Mouse (Mus musculus) lung, embryonic 14.5 days (tissue): ENCODE measurements around the gene Tgfbr2. TPM values are rescaled to one million over a fixed set of nuclear protein-coding genes. Genes with fewer than 3 reads are reported as not detected.

Experiments used
- ATAC-seq: fragments of 200-750 bp; cut with Nextera tagmentation; 2 replicates; pipeline ENCODE4 v1.8.0; 2017; ENCODE audit warnings: mild to moderate bottlenecking, moderate TSS enrichment, moderate library complexity; ENCODE audit not compliant: insufficient read depth
- DNase-seq: peaks from one replicate; pipeline ENCODE4 v3.0.0-alpha.2; 2015
- H3K27ac ChIP-seq: fragments of 300-500 bp; sonication (generic); 2 replicates; pipeline ENCODE4 v1.5.1; 2014; ENCODE audit warnings: low read depth, mild to moderate bottlenecking, moderate library complexity
- H3K27me3 ChIP-seq: fragments of 300-500 bp; sonication (generic); 2 replicates; pipeline ENCODE4 v1.6.1; 2014; ENCODE audit warnings: low read length, control low read depth; ENCODE audit not compliant: insufficient read depth
- H3K36me3 ChIP-seq: fragments of 300-500 bp; sonication (generic); 2 replicates; pipeline ENCODE4 v1.6.1; 2014; ENCODE audit warnings: control low read depth; ENCODE audit not compliant: insufficient read depth
- H3K4me1 ChIP-seq: fragments of 300-500 bp; sonication (generic); 2 replicates; pipeline ENCODE4 v1.6.1; 2014; ENCODE audit warnings: antibody characterized with exemption, control low read depth; ENCODE audit not compliant: insufficient read depth
- H3K4me2 ChIP-seq: fragments of 300-500 bp; sonication (generic); 2 replicates; pipeline ENCODE4 v1.6.1; 2014; ENCODE audit warnings: mild to moderate bottlenecking
- H3K4me3 ChIP-seq: fragments of 300-500 bp; sonication (generic); 2 replicates; pipeline ENCODE4 v1.5.1; 2014; ENCODE audit warnings: low read depth, low read length
- H3K9ac ChIP-seq: fragments of 300-500 bp; sonication (generic); 2 replicates; pipeline ENCODE4 v1.6.1; 2014
- H3K9me3 ChIP-seq: fragments of 300-500 bp; sonication (generic); 2 replicates; pipeline ENCODE4 v1.6.1; 2016; ENCODE audit warnings: low read depth, low read length, control low read depth
- CTCF ChIP-seq: IDR thresholded peaks from 2 replicates; pipeline ENCODE4 v1.5.1; 2016; ENCODE audit warnings: antibody characterized with exemption, low read depth
- WGBS: fragments of 180-500 bp; shearing (Covaris S2); extraction: QIAGEN DNeasy Blood & Tissue Kit; methylation state at CpG from one replicate; pipeline ENCODE4 v1.1.7; 2014; 5-methylcytosine and 5-hydroxymethylcytosine counted together
- polyA plus RNA-seq: library from polyadenylated mRNA; unstranded; fragments of >200 nt; fragmentation: Nextera tagmentation; extraction: Ambion mirVana; gene quantifications from 2 replicates; pipeline ENCODE4 v1.2.1, GENCODE M21; 2014

Gene Tgfbr2
- polyA plus RNA-seq, 1 experiment from 2014 or later: 51.3 TPM

- no peak overlapping the region for H3K9ac ChIP-seq
- no peak overlapping the region for H3K27ac ChIP-seq
- 64% methylated on average over 7 of the region's 7 CpGs for WGBS
- 0 out of 2 replicates have a peak, but pooled peaks cover 10% of the 10 kb centered on the region for H3K4me1 ChIP-seq
- H3K4me2 ChIP-seq: no peak overlapping the region
- no peak for TF ChIP-seq CTCF
- H3K27me3 ChIP-seq: no peaks in the 10 kb centered on the region
- no peak overlapping the region for H3K4me3 ChIP-seq
- H3K36me3 ChIP-seq: peaks cover 8% of the 10 kb centered on the region; the same call in 1 of the 2 replicates
- DNase-seq (no peak), ATAC-seq (no peak)
- H3K9me3 ChIP-seq: no peaks in the 10 kb centered on the region
Observed at GRCm38 (mm10) chr9:116139549-116139948, 35.6 kb downstream of the Tgfbr2 start.

DNA sequence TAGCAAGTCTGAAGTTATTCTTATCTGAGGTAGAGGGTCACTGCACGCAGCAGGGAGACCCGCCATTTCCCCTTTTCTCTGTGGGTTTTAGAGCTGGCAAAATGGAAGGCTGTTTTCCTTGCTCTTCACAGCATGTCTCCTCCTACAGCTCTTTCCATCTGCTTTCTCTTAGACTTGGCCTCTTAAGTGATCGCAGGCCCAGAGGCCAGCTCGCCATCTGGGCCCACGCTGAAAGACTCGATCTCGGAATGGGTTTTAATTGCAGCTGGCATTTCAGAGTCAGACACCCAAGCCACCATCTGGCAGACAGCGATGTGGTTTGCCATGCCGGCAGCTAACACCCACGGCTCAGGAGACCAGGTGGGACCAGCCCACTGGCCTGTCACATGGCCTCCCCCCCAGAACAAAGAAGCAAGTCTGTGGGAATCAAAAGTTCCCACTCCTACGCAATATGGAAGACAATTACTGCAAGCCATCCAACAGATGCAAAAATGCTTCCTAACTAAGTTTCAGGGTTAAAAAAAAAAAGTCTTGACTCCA, 36.5 kb downstream of the Tgfbr2 start:
- Histone ChIP-seq H3K27me3 (no peaks in the 10 kb centered on the region), H3K4me2 (no peak overlapping the region), H3K9me3 (no peaks in the 10 kb centered on the region), H3K9ac (no peak overlapping the region), H3K4me3 (no peak overlapping the region), H3K4me1 (0 out of 2 replicates have a peak, but pooled peaks cover 4% of the 10 kb centered on the region), H3K27ac (no peak overlapping the region), H3K36me3 (peaks cover 8% of the 10 kb centered on the region; the same call in 1 of the 2 replicates)
- 71% methylated on average over 11 of the region's 11 CpGs for WGBS
- no peak for DNase-seq
- no peak for ATAC-seq
- TF ChIP-seq CTCF: no peak

GRCm38 (mm10) chr9:116137645-116138044, 37.5 kb downstream of the Tgfbr2 start:
- WGBS: 79% methylated on average over 3 of the region's 3 CpGs
- ATAC-seq (no peak), DNase-seq (no peak)
- no peaks in the 10 kb centered on the region for H3K9me3 ChIP-seq
- no peak overlapping the region for H3K4me2 ChIP-seq
- TF ChIP-seq CTCF: no peak
- H3K4me3 ChIP-seq: no peak overlapping the region
- 0 out of 2 replicates have a peak, but pooled peaks cover 4% of the 10 kb centered on the region for H3K4me1 ChIP-seq
- H3K27me3 ChIP-seq: no peaks in the 10 kb centered on the region
- H3K36me3 ChIP-seq: peaks cover 8% of the 10 kb centered on the region; the same call in 1 of the 2 replicates
- H3K9ac ChIP-seq: no peak overlapping the region
- no peak overlapping the region for H3K27ac ChIP-seq

DNA sequence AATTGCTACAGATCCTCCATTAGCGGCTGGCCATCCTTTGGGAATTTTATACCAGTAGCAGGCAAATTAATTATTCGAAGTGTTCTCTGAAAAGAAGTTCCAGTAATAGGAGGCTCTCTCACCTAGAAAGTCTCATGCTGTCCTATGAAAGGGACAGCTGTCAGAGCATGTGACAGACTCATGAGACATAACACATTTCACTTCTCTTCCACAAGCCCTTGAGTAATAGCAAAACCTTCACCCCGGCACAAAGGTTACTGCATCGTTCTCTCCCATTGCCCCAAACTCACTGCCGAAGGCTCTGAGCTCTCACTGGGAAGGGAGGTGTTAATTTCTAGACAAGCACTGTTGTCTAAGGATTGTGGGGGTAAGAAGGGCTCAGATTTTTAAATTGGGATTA, 38.3 kb downstream of the Tgfbr2 start:
- Histone ChIP-seq H3K27me3 (no peaks in the 10 kb centered on the region), H3K9ac (no peak overlapping the region), H3K36me3 (peaks cover 12% of the 10 kb centered on the region; the same call in 1 of the 2 replicates), H3K27ac (no peak overlapping the region), H3K4me2 (no peak overlapping the region), H3K4me3 (no peak overlapping the region), H3K9me3 (no peaks in the 10 kb centered on the region), H3K4me1 (0 out of 2 replicates have a peak, but pooled peaks cover 4% of the 10 kb centered on the region)
- ATAC-seq (no peak), DNase-seq (no peak)
- WGBS: 76% methylated on average over 5 of the region's 5 CpGs
- TF ChIP-seq CTCF: no peak

DNA sequence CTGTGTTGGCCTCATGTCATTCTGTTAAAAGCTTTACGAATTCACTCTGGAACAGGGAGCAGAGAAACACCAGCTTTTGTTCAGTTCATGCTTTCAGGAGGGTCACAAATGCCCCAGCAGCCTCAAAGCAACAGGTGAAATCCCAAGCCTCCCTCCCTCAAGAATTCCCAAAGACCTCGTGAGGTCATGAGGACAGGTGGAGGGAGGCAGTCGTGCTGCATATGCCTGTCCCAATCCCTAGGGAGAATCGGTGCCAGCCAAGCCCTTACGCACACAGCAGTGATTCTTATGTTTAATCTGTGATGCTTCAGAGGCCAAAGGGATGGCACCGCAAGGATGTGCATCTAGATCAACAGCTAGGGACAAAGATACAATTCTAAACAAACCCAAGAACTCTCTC, 39.0 kb downstream of the Tgfbr2 start:
- no peak for TF ChIP-seq CTCF
- Histone ChIP-seq H3K4me1 (0 out of 2 replicates have a peak, but pooled peaks cover 4% of the 10 kb centered on the region), H3K9ac (no peak overlapping the region), H3K27me3 (no peaks in the 10 kb centered on the region), H3K9me3 (no peaks in the 10 kb centered on the region), H3K27ac (no peak overlapping the region), H3K4me2 (no peak overlapping the region), H3K4me3 (no peak overlapping the region), H3K36me3 (peaks cover 17% of the 10 kb centered on the region)
- ATAC-seq: no peak
- 66% methylated on average over 6 of the region's 6 CpGs for WGBS
- no peak for DNase-seq

- 91% methylated on average over 2 of the region's 2 CpGs for WGBS
- H3K4me3 ChIP-seq: no peak overlapping the region
- peak; percentile 33 for TF ChIP-seq CTCF
- 0 out of 2 replicates have a peak, but pooled peaks cover 4% of the 10 kb centered on the region for H3K4me1 ChIP-seq
- no peak overlapping the region for H3K4me2 ChIP-seq
- H3K27me3 ChIP-seq: no peaks in the 10 kb centered on the region
- H3K9ac ChIP-seq: no peak overlapping the region
- H3K36me3 ChIP-seq: peaks cover 25% of the 10 kb centered on the region
- DNase-seq (peak; percentile 29), ATAC-seq (no peak)
- no peaks in the 10 kb centered on the region for H3K9me3 ChIP-seq
- H3K27ac ChIP-seq: no peak overlapping the region
Observed at GRCm38 (mm10) chr9:116134488-116134887, 40.7 kb downstream of the Tgfbr2 start.

DNA sequence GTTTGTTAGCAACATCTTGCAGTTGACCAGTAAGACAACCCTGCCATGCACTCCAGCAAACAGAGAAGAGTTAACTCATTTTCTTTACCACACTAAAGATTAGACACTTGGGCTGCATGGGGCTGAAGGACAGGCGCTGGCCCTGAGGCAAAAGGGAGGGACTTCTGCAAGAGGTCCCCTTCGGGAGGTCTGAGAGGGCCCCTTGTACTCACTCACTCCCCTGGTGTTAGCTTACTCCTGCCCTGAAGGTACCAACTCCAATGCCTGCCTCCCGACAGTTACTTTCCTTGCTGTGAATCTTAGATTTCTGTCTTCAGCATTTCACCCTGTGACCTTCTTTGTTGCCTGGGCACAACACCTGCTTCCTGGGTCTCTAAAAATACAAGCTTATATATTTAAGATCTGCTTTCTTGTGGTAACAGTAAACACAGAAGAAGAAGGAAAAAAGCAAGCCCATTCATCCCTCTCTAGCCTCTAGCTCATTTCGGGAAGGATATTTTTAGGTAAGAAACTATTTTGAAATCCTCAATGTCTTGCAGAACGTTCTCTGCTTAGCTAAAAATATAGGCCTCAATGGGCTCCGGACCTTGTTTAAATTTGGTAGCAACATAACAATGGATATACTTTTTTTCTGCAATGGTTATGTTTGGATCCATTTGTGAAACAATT, 41.7 kb downstream of the Tgfbr2 start:
- Histone ChIP-seq H3K4me1 (0 out of 2 replicates have a peak, but pooled peaks cover 4% of the 10 kb centered on the region), H3K27ac (no peak overlapping the region), H3K27me3 (no peaks in the 10 kb centered on the region), H3K9me3 (no peaks in the 10 kb centered on the region), H3K4me3 (no peak overlapping the region), H3K9ac (no peak overlapping the region), H3K36me3 (peaks cover 34% of the 10 kb centered on the region), H3K4me2 (no peak overlapping the region)
- no peak for ATAC-seq
- no peak for TF ChIP-seq CTCF
- 67% methylated on average over 6 of the region's 6 CpGs for WGBS
- DNase-seq: no peak
